Mouse (Mus musculus): ENCODE results near the gene Gm11939. TPM values are rescaled to one million over a fixed set of nuclear protein-coding genes. Genes with fewer than 3 reads are reported as not detected.
"Not testable (repeated sequence)": the region's sequence is repeated elsewhere in the genome, so short reads cannot be mapped to it uniquely, and the experiment has no call there.

The Gm11939 gene
- polyA plus RNA-seq (2015; fragmentation: Nextera tagmentation; extraction: Ambion mirVana): not detected in 2 replicates

GRCm38 (mm10) chr11:99559366-99559765, at the start of gene Gm11939:
Gene Gm11939 (minus strand): TSS chr11:99559466.
- H3K27me3 ChIP-seq: no peaks in the 10 kb centered on the region
- 76% methylated on average over 9 of the region's 9 CpGs for WGBS (ENCODE audit: insufficient replicate concordance)

GRCm38 (mm10) chr11:99603208-99603607, 43.9 kb upstream of the Gm11939 start, which contains the start of gene Gm11938:
Gene Gm11938 (minus strand): TSS chr11:99603308.
- not testable (repeated sequence) for H3K9me3 ChIP-seq (replicated peaks); H3K4me3 ChIP-seq (replicated peaks); H3K4me1 ChIP-seq (replicated peaks); H3K27me3 ChIP-seq; H3K9ac ChIP-seq; H3K4me2 ChIP-seq; ATAC-seq (ENCODE audit: insufficient read depth); H3K27ac ChIP-seq (replicated peaks); H3K36me3 ChIP-seq (replicated peaks)
- WGBS (ENCODE audit: insufficient replicate concordance): 43% methylated on average over 1 of the region's 1 CpGs

More at GRCm38 (mm10) chr11:99559366-99559765, at the start of gene Gm11939:
- Histone ChIP-seq H3K4me3 (replicated peaks) (no peak within 1 kb of the TSS), H3K27ac (replicated peaks) (no peak within 1 kb of the TSS), H3K4me1 (replicated peaks) (no peaks in the 10 kb centered on the region), H3K36me3 (replicated peaks) (no peaks in the 10 kb centered on the region), H3K4me2 (no peak within 1 kb of the TSS), H3K9me3 (replicated peaks) (no peaks in the 10 kb centered on the region), H3K9ac (no peak within 1 kb of the TSS)
- no peak for ATAC-seq (ENCODE audit: insufficient read depth)

DNA sequence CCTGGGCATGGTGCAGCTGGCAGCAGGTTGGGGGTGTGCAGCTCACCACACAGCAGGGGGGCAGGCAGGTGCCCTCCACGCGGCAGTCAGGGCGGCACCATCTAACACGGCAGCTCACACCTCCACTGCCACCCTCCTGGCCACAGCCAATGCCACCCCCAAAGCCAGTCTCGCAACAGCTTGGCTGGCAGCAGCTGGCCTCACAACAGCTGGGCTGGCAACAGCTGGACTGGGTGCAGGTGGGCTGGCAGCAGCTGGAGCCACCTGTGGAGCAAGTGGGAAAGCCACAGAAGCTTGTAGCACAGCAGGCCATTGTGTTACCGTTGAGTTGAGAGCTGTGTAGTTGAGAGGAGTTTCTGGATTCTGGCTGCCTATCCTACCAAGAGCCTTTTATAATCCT, 38.5 kb upstream of the Gm11939 start, which contains the start of gene Krtap9-3:
Gene Krtap9-3, minus strand, starts transcription at position 364 of the 400 bp plus-strand sequence.
- H3K9ac ChIP-seq; H3K4me1 ChIP-seq (replicated peaks); H3K9me3 ChIP-seq (replicated peaks); H3K4me3 ChIP-seq (replicated peaks); H3K36me3 ChIP-seq (replicated peaks); H3K27me3 ChIP-seq; ATAC-seq (ENCODE audit: insufficient read depth); H3K4me2 ChIP-seq; H3K27ac ChIP-seq (replicated peaks): not testable (repeated sequence)
- WGBS (ENCODE audit: insufficient replicate concordance): 59% methylated on average over 6 of the region's 6 CpGs

DNA sequence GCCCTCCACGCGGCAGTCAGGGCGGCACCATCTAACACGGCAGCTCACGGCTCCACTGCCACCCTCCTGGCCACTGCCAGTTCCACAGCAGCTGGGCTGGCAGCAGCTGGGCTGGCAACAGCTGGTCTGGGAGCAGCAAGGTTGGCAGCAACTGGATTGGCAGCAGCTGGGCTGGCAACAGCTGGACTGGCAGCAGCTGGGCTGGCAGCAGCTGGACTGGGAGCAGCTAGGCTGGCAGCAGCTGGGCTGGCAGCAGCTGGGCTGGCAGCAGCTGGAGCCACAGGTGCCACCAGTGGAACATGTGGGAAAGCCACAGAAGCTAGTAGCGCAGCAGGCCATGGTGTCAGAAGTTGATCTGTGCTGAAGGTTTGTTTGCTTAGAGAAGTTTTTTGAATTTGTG, 31.7 kb upstream of the Gm11939 start, which contains the start of gene Krtap1-3:
Gene Krtap1-3, minus strand, starts transcription at position 359 of the 400 bp plus-strand sequence.
- H3K36me3 ChIP-seq (replicated peaks): no peaks in the 10 kb centered on the region
- no peak within 1 kb of the TSS for H3K9ac ChIP-seq
- 78% methylated on average over 6 of the region's 6 CpGs for WGBS (ENCODE audit: insufficient replicate concordance)
- no peak within 1 kb of the TSS for H3K4me2 ChIP-seq
- H3K27me3 ChIP-seq: no peaks in the 10 kb centered on the region
- H3K9me3 ChIP-seq (replicated peaks): no peaks in the 10 kb centered on the region
- no peak within 1 kb of the TSS for H3K27ac ChIP-seq (replicated peaks)
- ATAC-seq (ENCODE audit: insufficient read depth): no peak
- no peak within 1 kb of the TSS for H3K4me3 ChIP-seq (replicated peaks)
- no peaks in the 10 kb centered on the region for H3K4me1 ChIP-seq (replicated peaks)

DNA sequence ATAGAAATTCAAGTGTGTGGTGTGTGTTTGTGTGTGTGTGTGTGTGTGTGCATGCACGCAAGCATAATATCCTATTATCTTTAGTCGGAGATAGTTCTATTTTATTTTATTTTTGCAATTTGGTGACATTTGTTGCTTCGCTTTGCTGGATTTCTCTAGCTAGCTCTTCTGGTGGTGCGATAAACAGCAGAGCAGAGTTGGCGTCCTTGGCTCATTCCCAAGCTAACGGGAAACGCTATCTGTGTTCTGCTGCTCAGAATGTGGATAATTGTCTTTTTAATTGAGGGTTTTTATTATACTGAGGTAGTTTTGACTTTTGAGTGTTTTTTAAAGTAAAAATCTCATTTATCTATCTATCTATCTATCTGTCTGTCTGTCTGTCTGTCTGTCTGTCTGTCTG, 25.8 kb upstream of the Gm11939 start:
- H3K9ac ChIP-seq: no peak overlapping the region
- 78% methylated on average over 7 of the region's 7 CpGs for WGBS (ENCODE audit: insufficient replicate concordance)
- no peaks in the 10 kb centered on the region for H3K36me3 ChIP-seq (replicated peaks)
- no peaks in the 10 kb centered on the region for H3K27me3 ChIP-seq
- H3K4me2 ChIP-seq: no peak overlapping the region
- ATAC-seq (ENCODE audit: insufficient read depth): no peak
- H3K4me3 ChIP-seq (replicated peaks): no peak overlapping the region
- H3K9me3 ChIP-seq (replicated peaks): no peaks in the 10 kb centered on the region
- H3K4me1 ChIP-seq (replicated peaks): no peaks in the 10 kb centered on the region
- H3K27ac ChIP-seq (replicated peaks): no peak overlapping the region

DNA sequence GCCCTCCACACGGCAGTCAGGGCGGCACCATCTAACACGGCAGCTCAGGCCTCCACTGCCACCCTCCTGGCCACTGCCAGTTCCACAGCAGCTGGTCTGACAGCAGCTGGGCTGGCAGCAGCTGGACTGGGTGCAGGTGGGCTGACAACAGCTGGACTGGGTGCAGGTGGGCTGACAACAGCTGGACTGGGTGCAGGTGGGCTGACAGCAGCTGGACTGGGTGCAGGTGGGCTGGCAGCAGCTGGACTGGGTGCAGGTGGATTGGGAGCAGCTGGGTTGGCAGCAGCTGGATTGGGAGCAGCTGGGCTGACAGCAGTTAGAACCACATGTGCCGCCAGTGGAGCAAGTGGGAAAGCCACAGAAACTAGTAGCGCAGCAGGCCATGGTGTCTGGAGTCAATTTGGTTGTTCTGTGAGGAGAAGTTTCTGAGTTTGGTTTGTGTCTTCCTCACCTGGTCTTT, 24.0 kb upstream of the Gm11939 start, which contains the start of gene Krtap1-4:
Gene Krtap1-4, minus strand, starts transcription at position 410 of the 460 bp plus-strand sequence.
- ATAC-seq (ENCODE audit: insufficient read depth): no peak
- Histone ChIP-seq H3K9ac (no peak within 1 kb of the TSS), H3K27ac (replicated peaks) (no peak within 1 kb of the TSS), H3K9me3 (replicated peaks) (no peaks in the 10 kb centered on the region), H3K4me2 (no peak within 1 kb of the TSS), H3K27me3 (no peaks in the 10 kb centered on the region), H3K4me3 (replicated peaks) (no peak within 1 kb of the TSS), H3K4me1 (replicated peaks) (no peaks in the 10 kb centered on the region), H3K36me3 (replicated peaks) (no peaks in the 10 kb centered on the region)
- WGBS (ENCODE audit: insufficient replicate concordance): 65% methylated on average over 5 of the region's 5 CpGs

- H3K27ac ChIP-seq (replicated peaks): no peak overlapping the region
- no peak overlapping the region for H3K9ac ChIP-seq
- no peak overlapping the region for H3K4me3 ChIP-seq (replicated peaks)
- no peaks in the 10 kb centered on the region for H3K27me3 ChIP-seq
- no peak overlapping the region for H3K4me2 ChIP-seq
- no peak for ATAC-seq (ENCODE audit: insufficient read depth)
- H3K9me3 ChIP-seq (replicated peaks): no peaks in the 10 kb centered on the region
- H3K36me3 ChIP-seq (replicated peaks): no peaks in the 10 kb centered on the region
- H3K4me1 ChIP-seq (replicated peaks): no peaks in the 10 kb centered on the region
- WGBS (ENCODE audit: insufficient replicate concordance): 67% methylated on average over 6 of the region's 6 CpGs
Measured at GRCm38 (mm10) chr11:99581564-99581963, 22.3 kb upstream of the Gm11939 start.

DNA sequence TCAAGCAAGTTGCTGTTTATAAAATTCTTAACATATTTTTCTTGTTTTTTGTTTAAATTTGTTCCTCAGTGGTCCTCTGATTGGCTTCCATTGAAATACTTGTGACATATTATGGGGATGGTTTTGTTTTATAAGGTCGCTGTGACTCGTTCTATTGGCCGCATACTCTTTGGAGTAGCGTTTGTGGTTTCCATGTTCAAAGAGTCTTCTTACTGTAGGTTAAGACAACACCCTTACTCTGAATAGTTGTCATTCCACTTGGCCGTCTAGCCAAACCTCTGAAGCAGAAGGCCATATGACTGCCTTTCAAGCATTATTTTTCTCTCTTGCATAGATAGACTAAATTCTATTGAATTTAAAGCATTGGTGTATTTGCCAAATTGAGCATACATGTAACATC, 21.8 kb upstream of the Gm11939 start:
- Histone ChIP-seq H3K27me3 (no peaks in the 10 kb centered on the region), H3K4me2 (no peak overlapping the region), H3K9ac (no peak overlapping the region)

DNA sequence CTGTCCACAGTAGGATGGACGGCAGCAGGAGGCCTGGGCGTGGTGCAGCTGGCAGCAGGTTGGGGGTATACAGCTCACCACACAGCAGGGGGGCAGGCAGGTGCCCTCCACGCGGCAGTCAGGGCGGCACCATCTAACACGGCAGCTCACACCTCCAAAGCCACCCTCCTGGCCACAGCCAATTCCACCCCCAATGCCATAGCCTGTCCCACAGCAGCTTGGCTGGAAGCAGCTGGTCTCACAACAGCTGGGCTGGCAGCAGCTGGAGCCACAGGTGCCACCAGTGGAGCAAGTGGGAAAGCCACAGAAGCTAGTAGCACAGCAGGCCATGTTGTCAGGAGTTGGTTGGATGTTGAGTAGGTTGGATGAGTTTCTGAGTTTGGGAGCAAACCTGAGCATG, 21.4 kb upstream of the Gm11939 start, which contains the start of gene Krtap1-5:
Gene Krtap1-5, minus strand, starts transcription at position 381 of the 400 bp plus-strand sequence.
- H3K4me3 ChIP-seq (replicated peaks): no peak within 1 kb of the TSS
- H3K36me3 ChIP-seq (replicated peaks): no peaks in the 10 kb centered on the region
- no peaks in the 10 kb centered on the region for H3K4me1 ChIP-seq (replicated peaks)
- H3K4me2 ChIP-seq: no peak within 1 kb of the TSS
- no peaks in the 10 kb centered on the region for H3K9me3 ChIP-seq (replicated peaks)
- WGBS (ENCODE audit: insufficient replicate concordance): 72% methylated on average over 6 of the region's 6 CpGs
- no peak within 1 kb of the TSS for H3K27ac ChIP-seq (replicated peaks)
- H3K9ac ChIP-seq: no peak within 1 kb of the TSS
- H3K27me3 ChIP-seq: no peaks in the 10 kb centered on the region
- no peak for ATAC-seq (ENCODE audit: insufficient read depth)

More for the DNA sequence above, 21.8 kb upstream of the Gm11939 start:
- no peaks in the 10 kb centered on the region for H3K9me3 ChIP-seq (replicated peaks)
- WGBS (ENCODE audit: insufficient replicate concordance): 77% methylated on average over 5 of the region's 5 CpGs
- no peak overlapping the region for H3K27ac ChIP-seq (replicated peaks)
- H3K36me3 ChIP-seq (replicated peaks): no peaks in the 10 kb centered on the region
- H3K4me3 ChIP-seq (replicated peaks): no peak overlapping the region
- H3K4me1 ChIP-seq (replicated peaks): no peaks in the 10 kb centered on the region
- ATAC-seq (ENCODE audit: insufficient read depth): no peak

- WGBS (ENCODE audit: insufficient replicate concordance): 0% methylated on average over 7 of the region's 7 CpGs
- Histone ChIP-seq H3K27me3 (no peaks in the 10 kb centered on the region), H3K4me2 (no peak overlapping the region), H3K36me3 (replicated peaks) (no peaks in the 10 kb centered on the region), H3K27ac (replicated peaks) (no peak overlapping the region), H3K4me1 (replicated peaks) (no peaks in the 10 kb centered on the region), H3K9me3 (replicated peaks) (no peaks in the 10 kb centered on the region), H3K9ac (no peak overlapping the region), H3K4me3 (replicated peaks) (no peak overlapping the region)
- ATAC-seq (ENCODE audit: insufficient read depth): no peak
Measured at GRCm38 (mm10) chr11:99574106-99574505, 14.8 kb upstream of the Gm11939 start.

GRCm38 (mm10) chr11:99573164-99573563, 13.9 kb upstream of the Gm11939 start:
- H3K9ac ChIP-seq: no peak overlapping the region
- H3K27me3 ChIP-seq: no peaks in the 10 kb centered on the region
- WGBS (ENCODE audit: insufficient replicate concordance): 44% methylated on average over 4 of the region's 4 CpGs
- H3K36me3 ChIP-seq (replicated peaks): no peaks in the 10 kb centered on the region
- H3K4me2 ChIP-seq: no peak overlapping the region
- no peaks in the 10 kb centered on the region for H3K9me3 ChIP-seq (replicated peaks)
- no peak overlapping the region for H3K4me3 ChIP-seq (replicated peaks)
- no peak overlapping the region for H3K27ac ChIP-seq (replicated peaks)
- H3K4me1 ChIP-seq (replicated peaks): no peaks in the 10 kb centered on the region
- no peak for ATAC-seq (ENCODE audit: insufficient read depth)

DNA sequence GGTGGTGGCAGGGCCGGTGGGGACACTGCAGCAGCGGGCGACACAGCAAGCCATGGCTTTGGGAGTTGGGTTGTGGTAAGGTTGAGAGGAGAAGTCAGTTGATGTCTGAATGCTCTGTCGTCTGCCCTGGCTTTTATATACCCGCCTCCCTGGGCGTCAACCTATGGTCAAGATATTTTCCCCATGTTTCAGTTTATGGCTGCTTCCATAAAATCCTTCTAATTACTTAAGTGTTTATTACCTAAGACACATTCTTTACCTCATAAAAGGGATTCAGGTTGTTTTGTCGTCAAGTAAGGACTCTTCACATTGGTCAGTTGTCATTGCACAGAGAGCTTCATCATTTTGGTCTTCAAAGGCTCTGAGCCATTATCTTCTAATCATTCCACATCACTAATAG, 7.3 kb upstream of the Gm11939 start, which contains the start of gene Krtap3-1:
Gene Krtap3-1, minus strand, starts transcription at position 101 of the 400 bp plus-strand sequence.
- no peak within 1 kb of the TSS for H3K9ac ChIP-seq
- no peaks in the 10 kb centered on the region for H3K36me3 ChIP-seq (replicated peaks)
- H3K4me1 ChIP-seq (replicated peaks): no peaks in the 10 kb centered on the region
- H3K4me3 ChIP-seq (replicated peaks): no peak within 1 kb of the TSS
- H3K27ac ChIP-seq (replicated peaks): no peak within 1 kb of the TSS
- no peaks in the 10 kb centered on the region for H3K27me3 ChIP-seq
- 69% methylated on average over 7 of the region's 7 CpGs for WGBS (ENCODE audit: insufficient replicate concordance)
- no peaks in the 10 kb centered on the region for H3K9me3 ChIP-seq (replicated peaks)
- H3K4me2 ChIP-seq: no peak within 1 kb of the TSS
- no peak for ATAC-seq (ENCODE audit: insufficient read depth)

Measured in liver, embryonic 15.5 days (tissue).